Mouse (Mus musculus) MEL (cell line): ENCODE measurements around the gene Acot7. TPM values are rescaled to one million over a fixed set of nuclear protein-coding genes. Genes with fewer than 3 reads are reported as not detected.
A peak's percentile ranks its signal among the peaks of the same experiment; 100 is the strongest.

Source experiments
- DNase-seq: peaks from one replicate; pipeline ENCODE4 v3.0.0; 2011; ENCODE audit warnings: low read depth, low spot score
- H3K27ac ChIP-seq: 2 replicates; pipeline ENCODE4 v1.5.1; 2012; ENCODE audit warnings: low read depth, mild to moderate bottlenecking, control low read depth, low read length, moderate library complexity; ENCODE audit not compliant: control insufficient read depth
- H3K27me3 ChIP-seq, 2 experiments: fragments of 150-350 bp in 1 of 2; sonication (generic) in 1 of 2; 2 replicates each; pipeline ENCODE4 v1.6.1; 2012; ENCODE audit warnings: low read length in 2 of 2, mild to moderate bottlenecking in 2 of 2, improper control_type of control experiment in 1 of 2, moderate library complexity in 1 of 2; ENCODE audit not compliant: insufficient read depth in 2 of 2, control insufficient read depth in 1 of 2
- H3K36me3 ChIP-seq, 2 experiments: 2 replicates each; pipeline ENCODE4 v1.6.1; 2012 to 2014; ENCODE audit warnings: low read length in 2 of 2, improper control_type of control experiment in 1 of 2, inconsistent platforms in 1 of 2, mild to moderate bottlenecking in 1 of 2; ENCODE audit not compliant: insufficient read depth in 2 of 2, control insufficient read depth in 1 of 2
- H3K4me1 ChIP-seq, 2 experiments: fragments of 150-350 bp in 1 of 2; sonication (generic) in 1 of 2; 2 replicates each; pipeline ENCODE4 v1.6.1; 2012; ENCODE audit warnings: low read length in 2 of 2, improper control_type of control experiment in 1 of 2, mild to moderate bottlenecking in 1 of 2; ENCODE audit not compliant: insufficient read depth in 2 of 2, control insufficient read depth in 1 of 2
- H3K4me3 ChIP-seq, 2 experiments: fragments of 150-350 bp in 1 of 2; sonication (generic) in 1 of 2; 2 replicates each; pipeline ENCODE4 v1.5.1; 2012; ENCODE audit warnings: low read depth in 2 of 2, low read length in 2 of 2, mild to moderate bottlenecking in 2 of 2, moderate library complexity in 2 of 2, control low read depth in 1 of 2, improper control_type of control experiment in 1 of 2; ENCODE audit not compliant: control insufficient read depth in 1 of 2, insufficient read depth in 1 of 2
- H3K79me2 ChIP-seq: 2 replicates; pipeline ENCODE4 v1.6.1; 2012; ENCODE audit warnings: mild to moderate bottlenecking, low read length, moderate library complexity; ENCODE audit not compliant: control insufficient read depth, poor library complexity, insufficient read depth
- H3K9ac ChIP-seq: 2 replicates; pipeline ENCODE4 v1.6.1; 2012; ENCODE audit warnings: low read depth, mild to moderate bottlenecking, control low read depth, low read length, moderate library complexity; ENCODE audit not compliant: control insufficient read depth, poor library complexity, severe bottlenecking
- H3K9me3 ChIP-seq: fragments of 150-350 bp; sonication (generic); replicated peaks from 2 replicates; pipeline ENCODE4 v1.6.1; 2012; ENCODE audit warnings: mild to moderate bottlenecking, low read length, improper control_type of control experiment, moderate library complexity; ENCODE audit not compliant: insufficient read depth
- CHD1 ChIP-seq: IDR thresholded peaks from 2 replicates; pipeline ENCODE4 v1.6.1; 2012; ENCODE audit warnings: low read depth, mild to moderate bottlenecking, inconsistent platforms, low read length, improper control_type of control experiment
- CHD2 ChIP-seq: IDR thresholded peaks from 2 replicates; pipeline ENCODE4 v1.6.1; 2011; ENCODE audit warnings: low read length, improper control_type of control experiment
- CTCF ChIP-seq, 3 experiments: IDR thresholded peaks in 2 of 3; conservative IDR thresholded peaks in 1 of 3; 2 replicates each; pipeline ENCODE4 v1.5.1; 2011 to 2012; ENCODE audit warnings: low read length in 3 of 3, low read depth in 2 of 3, mild to moderate bottlenecking in 2 of 3, improper control_type of control experiment in 1 of 3, inconsistent platforms in 1 of 3, mixed read lengths in 1 of 3, moderate library complexity in 1 of 3; ENCODE audit not compliant: control insufficient read depth in 1 of 3, insufficient read depth in 1 of 3, poor library complexity in 1 of 3, severe bottlenecking in 1 of 3
- E2F4 ChIP-seq: IDR thresholded peaks from 2 replicates; pipeline ENCODE4 v1.6.1; 2011; ENCODE audit warnings: low read depth, low read length, improper control_type of control experiment, borderline replicate concordance
- GATA1 ChIP-seq: IDR thresholded peaks from 2 replicates; pipeline ENCODE4 v1.6.1; 2011; ENCODE audit warnings: low read depth, low read length, improper control_type of control experiment
- HCFC1 ChIP-seq: IDR thresholded peaks from 2 replicates; pipeline ENCODE4 v1.6.1; 2012; ENCODE audit warnings: low read depth, mild to moderate bottlenecking, inconsistent platforms, low read length, improper control_type of control experiment, moderate library complexity
- MAZ ChIP-seq: IDR thresholded peaks from 2 replicates; pipeline ENCODE4 v1.6.1; 2012; ENCODE audit warnings: low read depth, mild to moderate bottlenecking, inconsistent platforms, low read length, improper control_type of control experiment
- POLR2A ChIP-seq, 2 experiments: IDR thresholded peaks; 2 replicates each; pipeline ENCODE4 v1.6.1; 2011 to 2012; ENCODE audit warnings: low read length in 2 of 2, mild to moderate bottlenecking in 2 of 2, control low read depth in 1 of 2, improper control_type of control experiment in 1 of 2, low read depth in 1 of 2, moderate library complexity in 1 of 2; ENCODE audit not compliant: control insufficient read depth in 1 of 2, insufficient read depth in 1 of 2, poor library complexity in 1 of 2
- POLR2AphosphoS2 ChIP-seq: IDR thresholded peaks from 2 replicates; pipeline ENCODE4 v1.6.1; 2011; ENCODE audit warnings: low read length, improper control_type of control experiment
- RAD21 ChIP-seq: IDR thresholded peaks from 2 replicates; pipeline ENCODE4 v1.6.1; 2011; ENCODE audit warnings: mild to moderate bottlenecking, low read depth, low read length, improper control_type of control experiment
- RCOR1 ChIP-seq: IDR thresholded peaks from 2 replicates; pipeline ENCODE4 v1.6.1; 2012; ENCODE audit warnings: low read depth, mild to moderate bottlenecking, inconsistent platforms, low read length, improper control_type of control experiment
- SMC3 ChIP-seq: IDR thresholded peaks from 2 replicates; pipeline ENCODE4 v1.6.1; 2011; ENCODE audit warnings: low read depth, low read length, improper control_type of control experiment
- UBTF ChIP-seq: IDR thresholded peaks from 2 replicates; pipeline ENCODE4 v1.6.1; 2012; ENCODE audit warnings: low read depth, mild to moderate bottlenecking, inconsistent platforms, low read length, improper control_type of control experiment, moderate library complexity, borderline replicate concordance; ENCODE audit not compliant: insufficient read depth
- USF1 ChIP-seq: IDR thresholded peaks from 2 replicates; pipeline ENCODE4 v1.6.1; 2014; ENCODE audit warnings: low read depth, mild to moderate bottlenecking, inconsistent platforms, low read length, improper control_type of control experiment, moderate library complexity
- USF2 ChIP-seq, 2 experiments: IDR thresholded peaks; 2 replicates each; pipeline ENCODE4 v1.6.1; 2011 to 2012; ENCODE audit warnings: improper control_type of control experiment in 2 of 2, low read length in 2 of 2, borderline replicate concordance in 1 of 2, inconsistent platforms in 1 of 2, low read depth in 1 of 2, mild to moderate bottlenecking in 1 of 2; ENCODE audit not compliant: insufficient read depth in 1 of 2
- ZC3H11A ChIP-seq: IDR thresholded peaks from 2 replicates; pipeline ENCODE4 v1.6.1; 2012; ENCODE audit warnings: low read depth, mild to moderate bottlenecking, inconsistent platforms, low read length, improper control_type of control experiment
- ZNF384 ChIP-seq: IDR thresholded peaks from 2 replicates; pipeline ENCODE4 v1.6.1; 2012; ENCODE audit warnings: low read depth, mild to moderate bottlenecking, inconsistent platforms, low read length, improper control_type of control experiment
- polyA plus RNA-seq, 2 experiments: library from polyadenylated mRNA; stranded (reverse) in 1 of 2; unstranded in 1 of 2; fragments of >175 nt in 1 of 2; fragments of >200 nt in 1 of 2; gene quantifications; 2 replicates each; pipeline versions ENCODE4 v1.2.1 to v1.2.4; 2012; ENCODE audit warnings: low replicate concordance in 2 of 2, low read depth in 1 of 2; ENCODE audit not compliant: insufficient read length in 2 of 2, insufficient read depth in 1 of 2, missing spikeins in 1 of 2
- total RNA-seq: library from RNA; depleted of rRNA; stranded (reverse); fragments of 300-350 nt; gene quantifications from 2 replicates; pipeline ENCODE4 v1.2.3, GENCODE M21; 2012

Gene Acot7
- total and polyA plus RNA-seq, 3 experiments: 92.7 to 127 TPM; not detected in 1

- no peak overlapping the region for H3K27ac ChIP-seq
- H3K4me3 ChIP-seq: no peak overlapping the region
- no peaks in the 10 kb centered on the region for H3K9me3 ChIP-seq
- H3K9ac ChIP-seq: no peak overlapping the region
- no peaks in the 10 kb centered on the region for H3K36me3 ChIP-seq
- DNase-seq: peak; percentile 80
- no peaks in the 10 kb centered on the region for H3K79me2 ChIP-seq
- no peaks in the 10 kb centered on the region for H3K27me3 ChIP-seq
- H3K4me1 ChIP-seq: no peaks in the 10 kb centered on the region; a peak in 1 of 4 replicates
- no peak for TF ChIP-seq CHD2
- no peak for TF ChIP-seq CHD1
- TF ChIP-seq CTCF (IDR thresholded peaks at IDR 0.05 in 2 of 3, conservative IDR thresholded peaks at IDR 0.05 in 1 of 3; ENCODE audit: control insufficient read depth in 1 of 3, insufficient read depth in 1 of 3, low read depth in 2 of 3, low read length in 3 of 3, poor library complexity in 1 of 3, severe bottlenecking in 1 of 3): peak; percentile 59 to 95 (median 81); a peak in 5 of 6 replicates
- TF ChIP-seq POLR2AphosphoS2: no peak
- TF ChIP-seq MAZ: 0 out of 2 replicates have a peak, but pooled peaks have one; percentile 17
- TF ChIP-seq SMC3: peak; percentile 90
- TF ChIP-seq HCFC1: no peak
- peak; percentile 67 for TF ChIP-seq ZC3H11A
- TF ChIP-seq RAD21: peak; percentile 58
- no peak for TF ChIP-seq POLR2A (IDR thresholded peaks at IDR 0.05; ENCODE audit: control insufficient read depth in 1 of 2, insufficient read depth in 1 of 2, low read depth in 1 of 2, low read length in 2 of 2, poor library complexity in 1 of 2)
- TF ChIP-seq E2F4: no peak
- peak; percentile 68; the same call in 1 of the 2 replicates for TF ChIP-seq ZNF384
- no peak for TF ChIP-seq UBTF
These were observed 34.6 kb downstream of the Acot7 start for GRCm38 (mm10) chr4:152212531-152212930.

- Histone ChIP-seq H3K4me3 (no peak overlapping the region), H3K79me2 (no peaks in the 10 kb centered on the region), H3K9me3 (no peaks in the 10 kb centered on the region), H3K27me3 (no peaks in the 10 kb centered on the region), H3K27ac (no peak overlapping the region), H3K9ac (no peak overlapping the region), H3K36me3 (no peaks in the 10 kb centered on the region), H3K4me1 (no peaks in the 10 kb centered on the region; a peak in 1 of 4 replicates)
- no peak for DNase-seq
- TF ChIP-seq USF1 (no peak), USF2 (IDR thresholded peaks at IDR 0.05; ENCODE audit: borderline replicate concordance in 1 of 2, insufficient read depth in 1 of 2, low read depth in 1 of 2, low read length in 2 of 2) (no peak), GATA1 (no peak), RCOR1 (no peak), UBTF (no peak)
These were observed 35.0 kb downstream of the Acot7 start for GRCm38 (mm10) chr4:152212974-152213373.
